Mouse (Mus musculus) left cerebral cortex, adult 2 months (tissue): ENCODE data around the gene Trmt112. TPM values are rescaled to one million over a fixed set of nuclear protein-coding genes. Genes with fewer than 3 reads are reported as not detected.
"Not testable (repeated sequence)": the region's sequence is repeated elsewhere in the genome, so short reads cannot be mapped to it uniquely, and the experiment has no call there.

Source experiments
- DNase-seq, 2 experiments: peaks; one replicate each; pipeline ENCODE4 v3.0.0; 2021 to 2022; ENCODE audit warnings: low spot score in 2 of 2, mixed read lengths in 1 of 2; ENCODE audit errors: extremely low spot score in 1 of 2
- H3K27ac ChIP-seq: fragments of 200-600 bp; 2 replicates; pipeline ENCODE4 v1.8.1; 2022
- H3K4me3 ChIP-seq: fragments of 200-600 bp; 2 replicates; pipeline ENCODE4 v1.8.1; 2022
- CTCF ChIP-seq: fragments of 200-600 bp; IDR thresholded peaks from 2 replicates; pipeline ENCODE4 v1.8.1; 2022; ENCODE audit warnings: antibody characterized with exemption, mild to moderate bottlenecking, moderate library complexity
- intact Hi-C: fragments of 180-260 bp; cut with DNase I; formaldehyde crosslinking; loops from one replicate; pipeline ENCODE4 v1.15.1; 2025
- total RNA-seq, 2 experiments: library from RNA; stranded (reverse); gene quantifications; 2 replicates each; pipeline ENCODE4 v1.2.3; 2021

The Trmt112 gene
- total RNA-seq, 2 experiments from 2014 or later: 40.0 to 43.4 TPM

GRCm38 (mm10) chr19:6893731-6894451 is 15.6 kb upstream of the Trmt112 start:
- intact Hi-C loops: no loop called here
- Histone ChIP-seq H3K4me3 (no peak overlapping the region), H3K27ac (no peak overlapping the region)
- no peak for DNase-seq
- TF ChIP-seq CTCF: no peak

GRCm38 (mm10) chr19:6895608-6896305 is 13.7 kb upstream of the Trmt112 start:
- H3K27ac ChIP-seq, intact Hi-C loops, H3K4me3 ChIP-seq, DNase-seq: not testable (repeated sequence)

- intact Hi-C loops: no loop called here
- no peak overlapping the region for H3K4me3 ChIP-seq
- no peak for TF ChIP-seq CTCF
- H3K27ac ChIP-seq: no peak overlapping the region
- no peak for DNase-seq
Observed at GRCm38 (mm10) chr19:6899641-6900040, 9.9 kb upstream of the Trmt112 start.

- intact Hi-C loops: no loop called here
- H3K27ac ChIP-seq: no peak overlapping the region
- no peak for DNase-seq
- no peak overlapping the region for H3K4me3 ChIP-seq
- TF ChIP-seq CTCF: no peak
Observed at GRCm38 (mm10) chr19:6903031-6903430, 6.5 kb upstream of the Trmt112 start.

GRCm38 (mm10) chr19:6904846-6905245 is 4.7 kb upstream of the Trmt112 start:
- Histone ChIP-seq H3K27ac (no peak overlapping the region), H3K4me3 (no peak overlapping the region)
- TF ChIP-seq CTCF: no peak
- no peak for DNase-seq
- intact Hi-C loops: loop anchor here (5.0 kb wide), 2 partner anchors 48 to 408 kb away; partner anchors contain the start of gene Ccdc88b

GRCm38 (mm10) chr19:6905498-6906159 is 3.9 kb upstream of the Trmt112 start:
- DNase-seq: peak in 1 of 2 experiments; percentile 7
- no peak overlapping the region for H3K4me3 ChIP-seq
- intact Hi-C loops: loop anchor here (5.0 kb wide), 2 partner anchors 48 to 408 kb away; partner anchors contain the start of gene Ccdc88b
- H3K27ac ChIP-seq: no peak overlapping the region
- no peak for TF ChIP-seq CTCF

- no peak for TF ChIP-seq CTCF
- DNase-seq: peak in 1 of 2 experiments; percentile 7
- Histone ChIP-seq H3K4me3 (no peak overlapping the region), H3K27ac (no peak overlapping the region)
- intact Hi-C loops: loop anchor here (5.0 kb wide), 2 partner anchors 49 to 409 kb away; partner anchors contain the start of gene Ccdc88b
Observed at GRCm38 (mm10) chr19:6906199-6906598, 3.3 kb upstream of the Trmt112 start.

- intact Hi-C loops: loop anchor here (5.0 kb wide), 2 partner anchors 50 to 410 kb away; partner anchors contain the start of gene Ccdc88b
- no peak for TF ChIP-seq CTCF
- no peak overlapping the region for H3K4me3 ChIP-seq
- peak in 1 of 2 experiments; percentile 12 for DNase-seq
- no peak overlapping the region for H3K27ac ChIP-seq
Observed at GRCm38 (mm10) chr19:6907094-6907493, 2.4 kb upstream of the Trmt112 start.

GRCm38 (mm10) chr19:6907811-6908540 is 1.5 kb upstream of the Trmt112 start:
- intact Hi-C loops: loop anchor here (2.0 to 5.0 kb wide), 3 partner anchors 51 to 411 kb away; partner anchors contain the start of genes Ccdc88b and Rps6ka4
- H3K27ac ChIP-seq: peak overlapping the region; percentile 40; the same call in 1 of the 2 replicates
- H3K4me3 ChIP-seq: peak overlapping the region; percentile 91
- DNase-seq: peak in 1 of 2 experiments; percentile 6
- no peak for TF ChIP-seq CTCF

- no peak for TF ChIP-seq CTCF
- H3K4me3 ChIP-seq: peak overlapping the region; percentile 91
- intact Hi-C loops: loop anchor here (2.0 to 5.0 kb wide), 3 partner anchors 52 to 412 kb away; partner anchors contain the start of genes Ccdc88b and Rps6ka4
- peak overlapping the region; percentile 99 for H3K27ac ChIP-seq
- no peak for DNase-seq
Observed at GRCm38 (mm10) chr19:6909021-6909420, 477 bp upstream of the Trmt112 start.

- DNase-seq, intact Hi-C loops: not testable (repeated sequence)
- Histone ChIP-seq H3K27ac (peak overlapping the region; percentile 99), H3K4me3 (peak overlapping the region; percentile 91)
Observed at GRCm38 (mm10) chr19:6910306-6910705, 808 bp downstream of the Trmt112 start.
